Mouse (Mus musculus) yolk sac, embryonic 10.5 days (tissue): ENCODE measurements at regions not wholly inside any gene's neighbourhood (a gene's known extent, or its start where the extent isn't known, plus 50 kb on each side); places are given as distances from the start of the nearest gene placed in this dataset.

ENCODE experiments used
- DNase-seq: peaks from one replicate; pipeline ENCODE4 v3.0.0-alpha.2; 2017; ENCODE audit warnings: low spot score

GRCm38 (mm10) chrX:140164859-140165258 is 102.2 kb downstream of the Pih1h3b start:
- DNase-seq = no peak

DNA sequence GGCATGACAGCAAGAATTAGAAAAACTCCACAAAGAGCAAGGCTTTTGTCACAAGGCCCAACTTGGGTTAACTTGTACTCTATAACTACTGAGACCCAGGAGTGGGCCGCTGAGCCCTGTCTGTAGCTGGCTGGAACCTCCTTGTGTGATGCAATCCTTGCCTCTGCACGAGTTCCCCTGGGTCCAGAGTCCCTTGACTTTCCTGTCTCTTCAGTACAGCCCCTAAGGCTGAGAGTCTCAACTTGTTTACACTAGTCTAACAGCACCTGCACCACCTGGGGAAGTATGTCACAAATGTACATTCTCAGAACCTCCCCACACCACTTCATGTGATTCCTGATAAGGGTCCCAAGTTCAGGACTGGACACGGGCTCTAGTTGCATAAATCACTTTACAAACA is 103.3 kb downstream of the Pih1h3b start:
- DNase-seq = peak; percentile 64

- no peak for DNase-seq
These were observed 117.2 kb downstream of the Pih1h3b start for GRCm38 (mm10) chrX:140179850-140180249.

DNA sequence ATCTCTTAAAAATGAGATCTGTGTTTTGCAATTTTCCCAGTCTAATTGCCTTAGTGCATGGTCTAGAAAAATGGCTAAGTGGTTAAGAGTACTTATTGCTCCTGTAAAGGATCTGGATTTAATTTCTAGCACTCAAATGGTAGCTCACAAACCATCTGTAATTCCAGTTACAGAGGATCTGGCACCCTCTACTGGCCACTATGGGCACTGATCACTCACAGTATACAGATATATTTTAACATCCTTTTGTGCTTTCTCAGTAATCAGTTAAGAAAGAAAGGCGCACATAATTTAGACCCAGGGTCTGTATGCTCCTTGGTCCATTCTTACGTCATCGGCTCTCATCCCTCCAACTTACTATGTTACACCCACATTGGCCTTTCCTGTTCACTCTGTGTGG is 120.3 kb downstream of the Pih1h3b start:
- no peak for DNase-seq

- no peak for DNase-seq
These were observed 138.4 kb upstream of the Frmpd3 start for GRCm38 (mm10) chrX:140203676-140204075.

DNA sequence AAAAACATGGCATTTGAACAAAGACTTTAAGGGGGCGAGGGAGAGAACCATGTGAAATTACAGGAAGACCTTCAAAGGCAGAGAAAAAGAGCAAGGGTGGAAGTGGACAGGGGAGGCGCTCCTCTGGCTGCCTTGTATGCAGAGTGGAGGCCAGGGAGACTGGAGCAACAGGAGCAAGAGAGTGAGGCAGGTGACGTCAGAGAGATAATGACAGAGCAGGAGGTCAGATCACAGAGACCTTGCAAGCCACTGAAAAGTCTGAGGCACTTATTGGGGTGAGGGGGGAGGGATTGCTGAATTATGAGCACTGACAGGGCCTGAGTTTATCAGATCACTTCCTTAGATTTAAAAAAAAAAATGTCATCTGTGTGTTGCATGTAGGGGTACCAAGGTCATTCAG is 133.3 kb upstream of the Frmpd3 start:
- DNase-seq = no peak

DNA sequence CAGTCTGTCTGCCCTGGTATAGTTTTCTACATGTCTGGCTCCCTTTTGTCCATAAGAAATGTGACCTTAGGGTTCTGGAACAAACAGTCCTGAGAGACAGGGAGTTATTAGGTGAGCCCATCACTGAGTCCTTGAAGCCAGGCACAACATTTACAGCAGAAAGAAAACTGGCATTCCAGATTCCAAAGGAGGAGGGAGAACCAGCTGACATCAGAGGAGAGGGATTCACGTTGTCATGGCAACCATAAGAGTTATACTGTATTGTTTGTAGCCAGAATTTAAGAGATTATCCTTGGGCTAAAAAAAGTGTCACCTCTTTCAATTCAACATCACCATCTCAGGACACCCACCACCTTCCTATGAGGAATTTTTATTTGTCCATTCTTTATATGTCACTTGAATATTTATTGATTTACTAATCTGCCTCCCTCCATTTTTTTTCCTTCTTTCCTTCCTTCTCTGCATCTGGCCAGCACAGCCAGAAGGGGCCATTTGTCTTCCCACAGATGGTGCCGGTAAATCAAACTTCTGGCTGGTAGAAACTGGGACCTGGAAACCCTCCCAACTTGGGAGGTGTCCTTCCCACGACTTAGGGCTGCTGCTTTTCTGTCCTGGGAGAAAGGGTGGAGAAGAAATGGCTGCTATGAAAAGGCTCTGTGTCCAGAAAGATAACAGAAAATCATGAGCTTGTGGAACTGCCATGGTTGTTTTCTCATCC is 129.3 kb upstream of the Frmpd3 start:
- no peak for DNase-seq

DNA sequence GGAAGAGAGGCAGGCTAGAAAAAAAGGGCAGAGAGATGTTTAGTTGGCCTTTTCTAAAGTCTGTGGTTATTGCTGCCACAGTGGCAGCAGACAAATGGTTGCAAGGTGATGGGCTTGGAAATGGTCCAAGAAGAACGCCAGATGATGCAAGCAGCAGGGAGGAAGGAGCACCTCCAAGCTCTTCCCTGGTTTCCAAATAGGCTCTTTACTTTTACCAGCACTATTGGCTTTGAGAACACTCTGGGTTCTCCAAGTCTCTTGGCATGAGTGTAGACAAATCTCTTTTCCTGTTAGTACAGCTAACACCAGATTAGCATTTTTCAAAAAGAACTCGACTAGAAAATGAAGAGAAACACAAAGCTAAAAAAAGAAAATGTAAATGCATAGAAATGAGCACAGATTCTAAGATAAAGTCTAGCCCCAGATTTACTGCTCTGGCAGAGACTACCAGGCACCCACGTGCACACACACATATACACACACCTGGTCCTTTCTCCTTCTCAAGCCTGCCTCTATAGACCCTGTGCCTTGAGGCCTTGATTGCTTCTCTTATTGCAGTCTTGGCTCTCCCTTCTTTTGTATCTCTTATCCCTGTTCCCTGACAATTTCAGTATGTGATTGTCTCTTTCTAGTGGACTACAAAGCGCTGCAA is 127.7 kb upstream of the Frmpd3 start:
- no peak for DNase-seq

DNA sequence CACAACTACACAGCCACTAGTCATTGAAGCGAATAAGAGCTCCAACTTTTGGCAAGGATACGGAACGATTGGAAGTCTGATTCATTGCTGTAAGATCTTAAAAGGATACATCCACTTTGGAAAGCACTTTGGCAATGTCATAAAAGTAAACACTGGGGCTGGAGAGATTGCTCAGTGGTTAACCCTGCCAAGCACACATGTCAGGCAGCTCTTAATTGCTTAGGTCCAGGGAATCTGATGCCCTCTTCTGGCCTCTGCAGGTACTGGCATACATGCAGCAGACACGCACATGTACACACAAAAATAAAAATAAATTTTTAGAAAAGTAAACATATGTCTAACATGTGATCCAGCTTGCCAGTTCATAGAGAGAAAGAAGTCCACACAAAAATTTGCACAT is 86.3 kb upstream of the Frmpd3 start:
- DNase-seq = no peak

GRCm38 (mm10) chrX:140269742-140270457 is 72.2 kb upstream of the Frmpd3 start:
- no peak for DNase-seq

DNA sequence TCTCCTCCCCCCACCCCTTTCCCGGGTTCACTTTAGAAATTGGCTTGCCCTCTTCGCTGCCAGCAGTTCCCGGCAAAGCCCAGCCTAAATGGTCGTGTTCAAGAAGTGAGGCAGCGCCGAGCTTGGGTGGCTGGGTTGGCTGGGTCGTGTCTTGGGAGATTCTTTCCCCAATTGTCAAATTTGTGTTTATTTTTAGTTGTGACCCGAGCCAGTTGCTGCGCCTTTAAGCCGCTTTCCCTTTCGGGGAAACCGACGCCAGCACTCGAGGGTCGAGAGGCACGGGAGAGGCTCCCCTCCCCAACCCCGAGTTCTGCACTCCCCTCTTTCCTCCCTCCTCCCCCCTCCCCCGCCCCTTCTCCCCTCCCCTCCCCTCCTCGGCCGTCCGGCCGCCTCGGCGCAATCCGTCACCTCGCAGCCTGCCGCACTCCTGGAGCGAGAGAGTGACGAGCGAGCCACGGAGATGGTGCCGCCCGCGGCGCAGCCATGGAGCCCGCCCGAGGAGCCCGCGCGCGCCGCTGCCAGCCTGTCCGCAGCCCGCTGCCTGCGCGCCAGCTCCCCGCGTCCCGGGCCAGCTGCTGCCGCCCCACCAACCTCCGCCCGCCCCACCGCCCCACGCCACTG is 64.6 kb upstream of the Frmpd3 start:
- DNase-seq = peak; percentile 6

GRCm38 (mm10) chrX:140277978-140278729 is 63.9 kb upstream of the Frmpd3 start:
- no peak for DNase-seq

DNA sequence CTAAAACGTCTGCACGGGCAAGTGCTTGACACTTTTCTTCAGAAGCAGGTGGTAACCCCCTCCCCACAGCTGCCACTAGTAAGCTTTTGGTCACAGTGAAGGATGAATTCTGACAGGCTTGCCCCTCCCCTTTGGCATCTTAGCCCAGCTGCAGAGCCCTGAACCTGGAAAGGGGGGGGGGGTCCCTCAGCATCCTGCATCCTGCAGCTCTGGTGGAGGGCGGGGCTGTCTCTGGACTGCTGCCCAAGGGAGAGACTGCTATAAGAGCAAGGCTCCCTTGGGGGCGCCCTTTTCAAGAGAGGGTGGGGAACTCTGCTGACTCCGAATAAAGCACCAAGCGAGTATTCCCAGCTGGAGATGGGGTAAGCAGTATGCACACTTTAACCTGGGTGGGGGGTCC is 62.8 kb upstream of the Frmpd3 start:
- DNase-seq = no peak

DNA sequence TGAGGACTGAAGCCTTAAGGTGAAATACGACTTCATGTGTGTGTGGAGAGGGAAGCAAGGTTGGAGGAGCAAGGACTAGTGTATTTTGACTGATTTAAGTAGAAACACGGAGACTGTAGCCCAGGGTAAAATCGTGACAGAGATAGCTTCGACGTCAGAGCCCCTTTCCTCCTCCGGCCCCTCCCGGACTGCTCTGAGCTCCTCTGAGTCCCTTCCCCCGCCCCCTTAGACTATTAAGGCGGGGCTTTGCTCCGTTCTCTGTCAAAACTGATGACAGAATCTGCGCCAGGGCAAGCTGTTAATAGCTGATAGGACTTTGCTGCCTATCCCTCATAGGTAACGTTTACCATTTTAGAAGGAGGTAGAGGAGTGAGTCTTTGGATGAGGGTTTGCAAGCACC is 62.0 kb upstream of the Frmpd3 start:
- DNase-seq = no peak
